Mouse (Mus musculus) stomach, postnatal 0 days (tissue): Measurements from ENCODE around the gene Pde4b. TPM values are rescaled to one million over a fixed set of nuclear protein-coding genes. Genes with fewer than 3 reads are reported as not detected.
A peak's percentile ranks its signal among the peaks of the same experiment; 100 is the strongest.

ENCODE experiments used
- ATAC-seq: fragments of 200-750 bp; cut with Nextera tagmentation; 2 replicates; pipeline ENCODE4 v1.8.0; 2017; ENCODE audit not compliant: low FRiP score, low TSS enrichment
- DNase-seq: peaks from one replicate; pipeline ENCODE4 v3.0.0-alpha.2; 2016; ENCODE audit warnings: low spot score
- H3K27ac ChIP-seq: fragments of 300-500 bp; sonication (generic); replicated peaks from 2 replicates; pipeline ENCODE4 v1.5.1; 2014; ENCODE audit warnings: mild to moderate bottlenecking, control low read depth
- H3K27me3 ChIP-seq: fragments of 300-500 bp; sonication (generic); 2 replicates; pipeline ENCODE4 v1.6.1; 2014; ENCODE audit warnings: low read length; ENCODE audit not compliant: control insufficient read depth, insufficient read depth
- H3K36me3 ChIP-seq: fragments of 300-500 bp; sonication (generic); 2 replicates; pipeline ENCODE4 v1.6.1; 2014; ENCODE audit warnings: low read length, mixed read lengths; ENCODE audit not compliant: control insufficient read depth, insufficient read depth
- H3K4me1 ChIP-seq: fragments of 300-500 bp; sonication (generic); replicated peaks from 2 replicates; pipeline ENCODE4 v1.6.1; 2014; ENCODE audit warnings: antibody characterized with exemption; ENCODE audit not compliant: control insufficient read depth, insufficient read depth
- H3K4me2 ChIP-seq: fragments of 300-500 bp; sonication (generic); replicated peaks from 2 replicates; pipeline ENCODE4 v1.6.1; 2014; ENCODE audit warnings: low read depth, mild to moderate bottlenecking, control low read depth, moderate library complexity
- H3K4me3 ChIP-seq: fragments of 300-500 bp; sonication (generic); 2 replicates; pipeline ENCODE4 v1.5.1; 2014; ENCODE audit warnings: low read depth, low read length, control low read depth
- H3K9ac ChIP-seq: fragments of 300-500 bp; sonication (generic); 2 replicates; pipeline ENCODE4 v1.6.1; 2014; ENCODE audit warnings: mild to moderate bottlenecking, low read length, control low read depth, mixed read lengths
- H3K9me3 ChIP-seq: fragments of 300-500 bp; sonication (generic); 2 replicates; pipeline ENCODE4 v1.6.1; 2016; ENCODE audit warnings: low read length; ENCODE audit not compliant: control insufficient read depth
- CTCF ChIP-seq: IDR thresholded peaks from 2 replicates; pipeline ENCODE4 v1.5.1; 2016; ENCODE audit warnings: antibody characterized with exemption, low read depth, mild to moderate bottlenecking, moderate library complexity
- EP300 ChIP-seq: optimal IDR thresholded peaks from 2 replicates; pipeline ENCODE3; 2016; ENCODE audit warnings: antibody characterized with exemption
- WGBS: fragments of 180-500 bp; shearing (Covaris S2); extraction: QIAGEN DNeasy Blood & Tissue Kit; methylation state at CpG from one replicate; pipeline ENCODE4 v1.1.7; 2014; 5-methylcytosine and 5-hydroxymethylcytosine counted together
- polyA plus RNA-seq: library from polyadenylated mRNA; unstranded; fragments of >200 nt; fragmentation: Nextera tagmentation; extraction: Ambion mirVana; gene quantifications from 2 replicates; pipeline ENCODE4 v1.2.1, GENCODE M21; 2015

The Pde4b gene
- polyA plus RNA-seq, 1 experiment from 2014 or later: 9.1 TPM

GRCm38 (mm10) chr4:102439401-102440118 is 352.2 kb downstream of the Pde4b start:
- H3K36me3 ChIP-seq: no peaks in the 10 kb centered on the region
- no peak overlapping the region for H3K4me3 ChIP-seq
- no peaks in the 10 kb centered on the region for H3K4me1 ChIP-seq
- 38% methylated on average over 5 of the region's 5 CpGs for WGBS
- ATAC-seq (no peak), DNase-seq (peak; percentile 17)
- no peaks in the 10 kb centered on the region for H3K27me3 ChIP-seq
- H3K9me3 ChIP-seq: no peaks in the 10 kb centered on the region
- TF ChIP-seq EP300: no peak
- no peak for TF ChIP-seq CTCF
- no peak overlapping the region for H3K9ac ChIP-seq
- no peak overlapping the region for H3K4me2 ChIP-seq
- no peak overlapping the region for H3K27ac ChIP-seq

DNA sequence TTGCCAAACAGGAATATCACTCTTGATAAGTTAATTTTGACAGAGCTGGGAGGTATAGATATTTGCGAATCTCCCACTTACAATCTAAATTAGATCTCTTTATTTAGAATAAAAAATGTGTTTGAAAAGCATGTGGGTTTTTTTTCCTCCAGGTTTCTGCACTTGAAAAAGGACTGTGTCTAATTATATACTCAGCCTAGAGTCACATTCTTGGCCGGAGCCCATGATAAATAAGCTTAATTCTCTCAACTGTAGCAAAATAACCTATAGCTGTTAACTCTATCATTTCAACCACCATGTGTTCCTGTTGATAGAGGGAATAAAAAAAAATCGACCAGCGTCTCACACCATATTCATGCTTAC is 352.8 kb downstream of the Pde4b start:
- ATAC-seq (no peak), DNase-seq (no peak)
- no peak overlapping the region for H3K4me2 ChIP-seq
- H3K4me1 ChIP-seq: no peaks in the 10 kb centered on the region
- TF ChIP-seq EP300 (no peak), CTCF (no peak)
- WGBS: 25% methylated on average over 4 of the region's 4 CpGs
- no peaks in the 10 kb centered on the region for H3K9me3 ChIP-seq
- H3K4me3 ChIP-seq: no peak overlapping the region
- no peak overlapping the region for H3K9ac ChIP-seq
- no peak overlapping the region for H3K27ac ChIP-seq
- H3K36me3 ChIP-seq: no peaks in the 10 kb centered on the region
- no peaks in the 10 kb centered on the region for H3K27me3 ChIP-seq

DNA sequence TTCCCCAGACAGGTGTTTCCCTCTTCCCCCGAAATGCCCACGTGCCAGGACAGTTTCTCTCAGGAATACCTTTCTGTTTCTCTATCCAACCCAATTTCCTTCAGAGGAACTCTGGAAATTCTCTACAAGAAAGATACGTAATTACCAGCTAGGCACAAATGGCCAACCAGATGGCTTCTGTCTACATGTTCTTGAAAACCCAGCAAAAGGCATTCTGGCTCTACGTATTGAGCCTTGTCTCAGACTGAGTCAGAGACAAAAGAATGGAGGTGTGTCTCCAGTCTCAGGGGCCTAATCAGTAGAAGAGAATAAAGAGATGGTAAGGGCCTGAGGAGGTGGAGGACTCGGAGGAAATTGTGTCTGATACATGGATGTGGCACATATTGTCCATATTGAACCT is 356.2 kb downstream of the Pde4b start:
- no peaks in the 10 kb centered on the region for H3K4me1 ChIP-seq
- TF ChIP-seq CTCF: no peak
- no peak for TF ChIP-seq EP300
- no peak overlapping the region for H3K4me2 ChIP-seq
- H3K9me3 ChIP-seq: no peaks in the 10 kb centered on the region
- no peak for ATAC-seq
- no peak overlapping the region for H3K9ac ChIP-seq
- H3K36me3 ChIP-seq: no peaks in the 10 kb centered on the region
- DNase-seq: no peak
- no peak overlapping the region for H3K27ac ChIP-seq
- H3K4me3 ChIP-seq: no peak overlapping the region
- WGBS: 59% methylated on average over 5 of the region's 5 CpGs
- no peaks in the 10 kb centered on the region for H3K27me3 ChIP-seq

DNA sequence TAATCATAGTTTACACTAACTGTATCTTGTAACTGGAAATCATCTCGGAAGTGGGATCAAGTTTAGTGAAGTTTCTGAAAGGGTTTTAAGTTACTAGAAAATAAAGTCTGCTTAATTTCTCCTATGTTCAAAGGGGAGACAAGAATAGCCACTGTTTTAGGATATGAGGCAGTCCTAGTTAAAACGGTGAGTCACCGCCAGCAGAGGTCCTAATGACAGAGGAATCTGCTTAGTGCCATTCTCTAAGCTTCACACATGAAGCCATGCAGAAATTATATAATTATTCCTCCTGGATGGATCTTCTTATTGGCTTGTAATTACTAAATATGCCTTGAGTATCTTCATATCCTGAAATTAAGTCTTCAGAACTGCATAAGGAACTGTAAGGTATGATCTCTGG is 357.2 kb downstream of the Pde4b start:
- H3K4me3 ChIP-seq: no peak overlapping the region
- H3K4me2 ChIP-seq: no peak overlapping the region
- H3K4me1 ChIP-seq: no peaks in the 10 kb centered on the region
- ATAC-seq (no peak), DNase-seq (no peak)
- TF ChIP-seq CTCF (no peak), EP300 (no peak)
- no peaks in the 10 kb centered on the region for H3K36me3 ChIP-seq
- WGBS: 43% methylated on average over 3 of the region's 3 CpGs
- no peak overlapping the region for H3K9ac ChIP-seq
- H3K27me3 ChIP-seq: no peaks in the 10 kb centered on the region
- H3K27ac ChIP-seq: no peak overlapping the region
- no peaks in the 10 kb centered on the region for H3K9me3 ChIP-seq

GRCm38 (mm10) chr4:102446160-102446945 is 359.0 kb downstream of the Pde4b start:
- no peak for DNase-seq
- 56% methylated on average over 8 of the region's 8 CpGs for WGBS
- H3K4me3 ChIP-seq: no peak overlapping the region
- no peak overlapping the region for H3K4me2 ChIP-seq
- ATAC-seq: no peak
- H3K27ac ChIP-seq: no peak overlapping the region
- TF ChIP-seq EP300 (no peak), CTCF (no peak)
- H3K36me3 ChIP-seq: no peaks in the 10 kb centered on the region
- no peaks in the 10 kb centered on the region for H3K4me1 ChIP-seq
- H3K9ac ChIP-seq: no peak overlapping the region
- no peaks in the 10 kb centered on the region for H3K9me3 ChIP-seq
- H3K27me3 ChIP-seq: no peaks in the 10 kb centered on the region

GRCm38 (mm10) chr4:102456426-102456825 is 369.1 kb downstream of the Pde4b start:
- Histone ChIP-seq H3K9ac (no peak overlapping the region), H3K27ac (no peak overlapping the region), H3K27me3 (no peaks in the 10 kb centered on the region), H3K4me1 (no peaks in the 10 kb centered on the region), H3K4me3 (no peak overlapping the region), H3K4me2 (no peak overlapping the region), H3K9me3 (no peaks in the 10 kb centered on the region), H3K36me3 (no peaks in the 10 kb centered on the region)
- DNase-seq (no peak), ATAC-seq (no peak)
- no peak for TF ChIP-seq CTCF
- no peak for TF ChIP-seq EP300
- 63% methylated on average over 3 of the region's 3 CpGs for WGBS
